Mouse (Mus musculus) gastrocnemius, postnatal 10 days (tissue): ENCODE data around the gene Keap1. TPM values are rescaled to one million over a fixed set of nuclear protein-coding genes. Genes with fewer than 3 reads are reported as not detected.
"Not testable (repeated sequence)": the region's sequence is repeated elsewhere in the genome, so short reads cannot be mapped to it uniquely, and the experiment has no call there.

Experiments used
- DNase-seq: peaks from one replicate; pipeline ENCODE4 v3.0.0; 2021; ENCODE audit warnings: mixed read lengths
- total RNA-seq, 2 experiments: library from RNA; stranded (reverse); gene quantifications; 2 replicates each; pipeline ENCODE4 v1.2.3; 2021

Keap1 gene
- total RNA-seq, 2 experiments from 2014 or later, result 59.6 to 60.9 TPM

DNA sequence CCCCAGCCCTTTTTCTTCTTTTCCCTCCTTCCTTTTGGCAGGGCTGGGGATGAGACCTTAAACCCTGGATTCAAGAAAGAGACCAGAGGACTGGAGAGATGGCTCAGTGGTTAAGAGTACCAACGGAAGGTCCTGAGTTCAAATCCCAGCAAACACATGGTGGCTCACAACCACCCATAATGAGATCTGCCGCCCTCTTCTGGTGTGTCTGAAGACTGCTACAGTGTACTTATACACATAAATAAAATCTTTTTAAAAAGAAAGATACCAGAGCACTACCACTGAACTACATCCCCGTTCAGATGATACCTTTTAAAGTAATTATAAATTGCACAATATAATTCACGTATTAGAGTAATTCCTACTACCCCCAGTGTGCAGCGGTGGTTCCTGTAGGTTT is 6.3 kb downstream of the Keap1 start:
- no peak for DNase-seq

DNA sequence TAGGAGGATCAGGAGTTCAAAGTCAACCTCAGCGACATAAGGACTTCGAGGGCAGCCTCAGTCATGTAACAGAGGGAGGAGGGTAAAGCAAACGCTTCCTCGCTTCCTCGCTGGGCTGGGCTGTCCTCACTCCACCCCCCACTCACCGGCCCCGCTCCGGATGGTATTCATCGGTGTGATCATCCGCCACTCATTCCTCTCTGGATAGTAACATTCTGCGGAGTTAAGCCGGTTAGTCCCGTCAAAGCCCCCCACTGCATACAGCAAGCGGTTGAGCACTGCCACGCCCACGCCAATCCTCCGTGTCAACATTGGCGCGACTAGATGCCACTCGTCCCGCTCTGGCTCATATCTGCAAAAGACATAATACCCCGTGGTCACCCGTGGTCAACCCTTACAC is 7.6 kb downstream of the Keap1 start:
- no peak for DNase-seq

DNA sequence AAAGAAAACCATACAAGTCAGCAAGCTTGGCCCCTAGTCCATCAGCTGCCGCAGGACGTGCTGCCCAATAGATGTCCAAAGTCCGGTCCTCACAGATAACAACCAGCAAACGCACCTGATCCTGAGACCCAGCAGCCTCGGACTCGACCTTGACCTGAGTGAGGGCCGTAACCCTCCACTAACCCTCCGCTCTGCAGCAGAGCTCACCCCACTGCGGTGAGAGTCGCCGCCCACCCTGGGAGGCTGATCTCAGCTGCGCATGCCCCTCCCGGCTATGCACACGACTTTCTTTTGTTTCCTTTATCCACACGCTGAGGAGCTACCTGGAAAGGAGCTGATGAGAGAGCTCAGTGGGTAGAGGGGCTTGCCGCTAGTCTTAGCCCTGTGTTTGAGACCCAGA is 11.8 kb downstream of the Keap1 start:
- DNase-seq, result no peak

DNA sequence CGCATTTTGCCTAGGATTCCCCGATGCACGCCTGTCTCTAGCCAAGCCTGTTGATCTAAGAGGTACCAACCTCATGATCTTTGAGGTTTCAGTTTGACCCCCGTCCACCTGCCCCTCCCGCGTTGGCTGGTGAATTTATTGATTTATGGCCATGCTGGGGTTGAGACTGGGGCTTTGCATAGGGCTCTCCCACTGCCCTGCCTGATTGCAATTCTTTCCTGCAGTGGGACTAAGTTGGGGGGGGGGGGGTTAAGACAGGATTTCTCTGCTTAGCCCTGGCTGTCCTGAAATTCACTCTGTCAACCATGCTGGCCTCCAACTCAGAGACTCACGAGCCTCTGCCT is 13.8 kb downstream of the Keap1 start:
- DNase-seq, result no peak

DNA sequence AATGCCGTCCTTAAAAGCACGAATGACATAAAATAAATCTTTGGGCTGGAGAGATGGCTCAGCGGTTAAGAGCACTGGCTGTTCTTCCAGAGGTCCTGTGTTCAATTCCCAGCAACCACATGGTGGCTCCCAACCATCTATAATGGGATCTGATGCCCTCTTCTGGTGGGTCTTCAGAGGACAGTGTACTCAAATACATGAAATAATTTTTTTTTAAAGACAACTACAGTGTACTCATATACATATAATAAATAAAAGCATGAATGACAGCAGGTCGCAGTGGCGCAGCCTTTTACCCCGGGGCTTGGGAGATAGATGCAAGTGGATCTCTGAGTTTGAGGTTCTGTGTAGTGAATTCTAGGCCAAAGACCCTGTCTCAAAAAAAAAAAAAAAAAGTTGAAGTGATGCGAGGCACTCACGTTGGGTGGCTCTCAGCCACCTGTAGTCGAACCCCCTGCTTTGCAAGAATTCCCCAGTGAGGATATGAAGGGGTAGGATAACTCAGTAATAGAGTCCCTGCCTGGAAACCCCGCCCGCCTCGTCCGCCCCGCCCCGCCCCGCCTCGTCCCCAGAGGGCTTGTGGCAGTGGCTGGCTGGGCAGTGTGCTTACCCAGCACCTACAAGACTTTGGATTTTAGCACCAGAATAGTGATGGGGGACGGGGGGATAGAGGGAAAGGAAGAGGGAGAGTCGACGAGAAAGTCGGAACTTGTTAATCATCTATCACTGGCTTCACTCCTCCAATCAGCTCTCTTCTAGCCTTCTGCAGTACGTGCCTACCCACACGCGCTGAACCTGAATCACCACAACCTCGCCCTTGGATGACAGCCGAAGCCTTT is 14.4 kb downstream of the Keap1 start:
- no peak for DNase-seq

DNA sequence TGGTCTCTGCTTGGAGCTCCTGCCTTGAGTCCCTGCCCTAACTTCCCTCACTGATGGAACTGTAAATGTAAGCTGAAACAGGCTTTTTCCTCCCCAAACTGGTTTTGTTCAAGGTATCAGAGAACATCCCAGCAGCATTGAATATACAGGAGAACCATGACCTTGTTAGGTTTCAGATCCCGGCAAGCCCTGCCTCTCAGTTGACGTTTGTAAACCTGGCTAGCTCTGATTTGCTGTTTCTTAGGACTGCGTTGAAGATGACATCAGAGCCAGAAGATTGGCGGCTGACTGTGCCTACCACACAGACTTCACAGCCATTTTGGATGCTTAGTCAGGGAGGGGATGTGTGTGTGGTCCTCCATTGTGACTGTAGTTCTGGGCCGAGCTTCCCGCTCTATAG is 15.3 kb downstream of the Keap1 start:
- no peak for DNase-seq

DNA sequence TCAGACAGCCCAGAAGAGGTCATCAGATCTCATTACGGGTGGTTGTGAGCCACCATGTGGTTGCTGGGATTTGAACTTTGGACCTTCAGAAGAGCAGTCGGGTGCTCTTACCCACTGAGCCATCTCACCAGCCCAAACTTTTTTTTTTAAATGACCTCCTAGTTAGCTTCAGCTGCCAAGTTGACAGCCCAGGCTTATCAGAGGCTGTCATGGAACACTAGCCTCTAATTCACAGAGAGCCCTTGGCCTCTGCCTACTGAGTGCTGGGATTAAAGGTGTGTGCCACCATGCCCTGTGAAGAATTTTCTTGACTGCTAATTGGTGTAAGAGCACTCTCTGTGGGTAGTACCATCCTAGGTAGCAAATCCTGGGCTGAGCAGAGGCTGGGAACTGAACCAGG is 15.7 kb downstream of the Keap1 start:
- not testable (repeated sequence) for DNase-seq

DNA sequence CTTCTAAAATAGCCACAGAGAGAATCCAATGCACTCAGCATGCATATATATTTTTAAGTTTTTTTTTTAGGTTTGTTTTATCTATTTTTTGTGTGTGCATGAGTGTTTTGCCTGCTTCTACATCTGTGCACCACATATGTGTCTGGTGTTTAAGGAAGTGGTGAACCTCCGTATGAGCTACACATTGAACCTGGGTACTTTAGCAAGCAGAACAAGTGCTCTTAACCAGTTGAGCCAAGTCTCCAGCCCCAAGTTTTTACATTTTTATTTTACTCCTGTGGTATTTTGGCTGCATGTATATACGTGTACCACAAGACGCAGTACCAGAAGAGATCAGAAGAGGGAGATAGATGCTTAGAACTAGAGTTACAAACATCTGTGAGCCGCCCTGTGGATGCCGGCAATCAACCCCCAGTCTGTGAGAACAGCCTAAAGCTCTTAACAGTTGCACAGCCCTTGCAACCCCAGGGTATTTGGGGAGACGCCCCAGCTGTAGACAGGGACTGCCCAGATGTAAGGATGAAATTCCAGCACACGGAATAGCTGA is 17.7 kb downstream of the Keap1 start:
- DNase-seq, result no peak

DNA sequence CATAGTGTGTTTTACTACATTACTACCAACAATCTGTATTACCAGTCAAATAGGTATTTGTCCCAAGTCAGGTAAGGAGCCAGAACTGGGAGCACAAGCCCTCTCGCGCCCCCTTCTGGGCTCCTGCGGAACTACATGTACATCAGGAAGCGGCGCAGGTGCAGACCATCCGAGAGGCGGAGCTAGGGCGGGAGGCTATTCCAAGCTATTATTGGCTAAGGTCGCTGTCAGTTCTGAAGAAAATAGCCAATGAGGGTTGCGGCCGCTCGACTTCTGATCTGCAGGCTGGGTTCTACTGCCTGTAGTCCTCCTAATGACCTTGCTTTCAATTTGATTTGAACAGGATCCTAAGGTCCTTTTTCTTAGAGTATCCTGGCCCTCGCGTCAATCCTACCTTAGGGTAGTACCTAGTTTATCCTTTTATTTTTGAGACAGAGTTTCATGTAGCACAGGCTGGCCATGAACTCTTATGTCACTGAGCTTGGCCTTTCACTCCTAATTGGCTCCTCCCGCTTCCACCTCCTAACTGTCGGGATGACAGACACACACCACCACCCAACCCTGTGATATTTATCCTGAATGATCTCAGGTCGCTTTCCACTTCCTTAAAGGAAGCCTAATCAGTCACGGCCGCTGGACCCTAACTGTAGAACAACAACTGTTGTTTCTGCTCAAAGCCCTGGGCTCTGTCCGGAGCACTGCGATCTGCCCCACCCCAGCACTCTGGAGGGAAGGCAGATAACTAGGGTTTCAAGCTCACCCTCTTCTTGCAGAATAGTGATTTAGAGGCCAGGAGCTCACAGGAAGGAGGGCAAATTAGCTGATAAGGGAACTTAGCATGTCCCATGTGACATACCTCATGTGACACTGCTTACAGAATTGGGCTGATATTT is 18.4 kb downstream of the Keap1 start:
- DNase-seq, result peak; percentile 82

DNA sequence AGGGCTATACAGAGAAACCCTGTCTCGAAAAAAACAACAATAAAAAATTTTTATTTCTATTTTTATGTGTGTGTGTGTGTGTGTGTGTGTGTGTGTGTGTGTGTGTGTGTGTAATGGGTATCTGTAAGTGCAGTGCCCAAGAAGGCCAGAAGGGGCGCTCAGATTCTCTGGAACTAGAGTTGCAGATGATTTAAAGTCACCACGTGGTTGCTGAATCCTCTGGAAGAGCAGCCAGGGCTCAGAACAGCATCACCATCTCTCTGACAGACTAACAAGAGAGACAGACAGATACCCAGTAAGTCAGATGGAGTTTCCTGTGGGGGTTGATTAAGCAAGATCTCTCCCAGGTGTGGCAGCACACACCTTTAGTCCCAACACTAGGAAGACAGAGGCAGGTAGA is 19.3 kb downstream of the Keap1 start:
- DNase-seq, result no peak

DNA sequence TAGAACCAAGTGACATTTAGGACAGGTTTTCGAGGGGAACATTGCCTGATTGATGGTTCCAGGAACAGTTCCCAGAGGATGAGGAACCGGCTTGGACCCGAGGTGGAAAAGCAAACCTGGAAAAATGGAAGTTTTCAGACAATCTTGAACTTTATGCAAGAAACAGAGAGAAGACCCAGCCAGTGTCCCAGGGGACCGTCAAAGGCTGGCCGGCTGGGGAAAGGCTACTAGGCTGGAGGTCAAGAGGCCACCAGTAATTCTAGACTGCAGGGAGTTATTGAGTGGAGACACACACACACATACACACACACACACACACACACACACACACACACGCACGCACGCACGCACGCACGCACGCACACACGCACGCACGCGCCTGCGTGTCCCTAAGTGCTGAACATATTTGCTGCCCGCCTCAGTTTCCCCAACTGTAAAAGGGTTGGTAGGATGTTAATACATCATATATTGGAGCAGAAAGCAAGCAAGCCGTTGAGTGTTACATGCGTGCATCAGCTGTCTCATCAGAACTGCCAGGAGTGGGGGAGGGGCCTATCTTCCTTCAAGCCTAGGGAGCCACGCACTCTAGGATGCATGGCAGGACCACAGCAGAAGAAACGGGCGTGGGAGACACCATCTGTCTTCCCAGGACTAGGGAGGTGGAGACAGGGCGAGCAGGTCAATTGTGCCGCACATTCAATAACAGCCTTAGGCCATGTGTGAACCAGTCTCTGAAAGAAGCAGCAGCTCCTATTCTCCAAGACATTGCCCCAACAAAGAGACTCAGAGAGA is 22.9 kb downstream of the Keap1 start:
- no peak for DNase-seq

DNA sequence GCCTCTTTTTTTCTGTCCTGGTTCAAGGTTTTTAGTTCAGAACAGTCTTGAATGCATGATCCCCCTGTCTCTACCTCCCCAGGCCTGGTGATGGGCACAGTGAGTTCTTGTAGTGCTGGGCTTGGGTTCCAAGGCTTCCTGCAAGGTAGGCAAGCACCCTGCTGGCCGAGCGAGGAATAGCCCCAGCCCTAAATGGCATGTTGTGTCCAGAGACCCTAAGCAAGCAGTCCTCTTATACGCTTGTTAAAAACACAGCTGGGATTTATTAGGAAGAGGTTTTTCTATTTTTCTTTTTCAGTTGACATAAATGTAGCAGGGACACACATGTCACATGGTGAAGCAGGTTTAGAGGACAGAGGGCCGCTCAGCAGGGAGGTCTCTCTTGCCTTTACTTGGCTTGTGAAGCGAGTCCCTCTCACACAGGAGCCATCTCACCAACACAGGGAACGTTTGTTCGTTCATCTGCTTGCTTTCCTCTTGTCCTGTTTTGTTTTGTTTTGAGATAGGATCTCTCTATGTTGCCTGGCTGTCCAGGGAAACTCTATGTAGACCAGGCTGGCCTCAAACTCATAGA is 25.5 kb downstream of the Keap1 start:
- no peak for DNase-seq

DNA sequence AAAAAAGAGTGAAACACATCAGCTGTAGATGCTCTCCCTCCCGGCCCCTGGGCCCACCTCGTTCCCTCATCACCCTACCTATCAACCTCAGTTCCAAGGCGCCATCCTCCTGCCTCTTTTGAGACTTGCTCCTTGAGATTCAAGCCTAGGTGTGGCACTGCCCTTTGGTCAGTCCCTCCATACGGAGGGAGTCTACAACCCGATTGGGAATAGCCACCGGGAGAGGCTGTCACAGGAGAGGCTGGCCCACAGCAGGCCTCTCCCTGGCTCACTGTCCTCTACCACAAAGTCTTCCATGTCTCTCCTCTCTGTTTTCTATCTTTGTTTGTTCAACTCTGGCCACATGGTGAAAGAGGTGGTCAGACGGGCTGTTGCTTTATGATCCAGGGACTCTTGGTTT is 27.5 kb downstream of the Keap1 start:
- DNase-seq, result no peak

DNA sequence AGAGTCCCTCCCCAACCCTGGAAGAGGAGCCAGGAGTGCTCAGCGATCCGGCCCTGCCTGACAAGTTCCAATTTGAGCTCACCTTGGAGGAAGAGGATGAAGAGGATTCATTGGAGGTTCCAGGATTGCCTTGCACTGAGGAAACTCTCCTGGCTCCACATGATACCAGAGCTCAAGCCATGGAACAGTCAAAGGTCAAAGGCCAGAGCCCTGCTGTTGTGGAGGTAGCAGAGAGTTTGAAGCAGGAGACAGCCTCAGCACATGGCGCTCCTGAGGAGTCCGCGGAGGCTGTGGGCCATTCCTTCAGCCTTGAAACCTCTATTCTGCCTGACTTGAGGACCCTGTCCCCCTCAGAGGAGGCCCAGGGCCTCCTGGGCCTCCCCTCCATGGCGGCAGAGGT is 28.3 kb downstream of the Keap1 start:
- DNase-seq, result no peak

DNA sequence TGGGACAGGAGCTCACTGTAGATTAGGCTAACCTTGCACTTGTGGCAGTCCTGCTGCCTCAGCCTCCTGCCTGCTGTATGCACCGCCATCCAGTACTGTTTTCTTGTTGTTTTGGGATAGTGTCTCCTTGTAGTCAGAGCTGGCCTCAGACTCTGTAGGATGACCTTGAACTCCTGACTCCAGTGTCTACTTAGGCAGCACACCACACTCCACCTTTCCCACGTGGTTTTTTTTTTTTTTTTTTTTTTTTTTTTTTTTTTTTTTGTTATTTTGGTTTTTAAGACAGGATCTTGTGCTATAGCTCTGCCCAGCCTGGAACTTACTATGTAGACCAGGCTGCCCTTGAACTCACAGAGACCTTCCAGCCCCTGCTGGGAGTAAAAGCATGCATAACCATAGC is 30.5 kb downstream of the Keap1 start:
- DNase-seq, result no peak

DNA sequence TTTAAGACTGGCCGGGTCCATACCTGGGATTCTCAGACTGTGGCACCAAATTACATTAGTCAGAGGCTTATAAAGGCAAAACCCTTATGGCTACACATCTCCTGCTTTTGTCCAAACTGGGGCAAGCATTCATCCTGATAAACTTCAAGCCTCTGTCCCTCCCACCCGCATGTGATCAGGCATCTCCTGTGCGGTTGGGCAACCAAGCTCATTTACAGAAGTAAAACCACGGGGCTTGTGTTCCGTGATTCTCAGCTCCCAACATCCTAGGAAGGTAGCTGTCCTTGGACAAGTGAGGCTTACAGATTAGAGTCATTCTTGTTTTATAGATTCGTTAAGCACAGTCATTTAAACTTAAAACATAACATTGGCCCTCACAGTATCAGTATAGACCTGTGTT is 32.3 kb downstream of the Keap1 start:
- no peak for DNase-seq

DNA sequence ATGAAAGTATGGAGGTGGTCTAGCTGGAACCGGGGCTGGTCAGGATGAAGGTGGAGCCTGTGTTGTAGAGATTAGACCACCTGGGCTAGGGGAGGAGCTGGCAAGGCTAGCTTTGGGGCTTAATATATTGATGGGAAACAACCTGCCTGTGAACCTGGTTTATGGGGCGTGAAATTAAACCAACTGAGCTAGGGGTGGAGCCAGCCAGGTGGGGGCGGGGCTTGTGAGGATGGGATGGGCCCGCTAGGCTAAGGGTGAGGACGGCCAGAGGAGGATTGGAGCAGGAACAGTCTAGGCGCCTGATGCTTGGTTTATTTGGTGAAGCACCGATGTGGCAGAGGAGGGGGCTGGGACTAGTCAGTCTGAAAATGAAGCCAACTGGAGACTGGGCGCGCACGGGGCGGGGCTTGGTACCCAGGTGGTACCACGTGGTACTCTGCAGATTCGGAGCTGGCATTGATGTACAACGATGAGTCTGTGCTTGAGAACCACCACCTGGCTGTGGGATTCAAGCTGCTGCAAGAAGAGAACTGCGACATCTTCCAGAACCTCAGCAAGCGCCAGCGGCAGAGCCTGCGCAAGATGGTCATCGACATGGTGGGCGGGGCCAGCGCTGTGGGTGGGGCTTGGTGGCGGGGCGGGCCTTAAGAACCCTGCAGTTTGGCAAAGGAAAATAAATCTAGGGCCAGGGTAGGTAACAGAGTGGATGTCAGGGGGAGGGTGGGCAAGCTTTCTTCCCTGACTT is 34.5 kb downstream of the Keap1 start:
- no peak for DNase-seq

DNA sequence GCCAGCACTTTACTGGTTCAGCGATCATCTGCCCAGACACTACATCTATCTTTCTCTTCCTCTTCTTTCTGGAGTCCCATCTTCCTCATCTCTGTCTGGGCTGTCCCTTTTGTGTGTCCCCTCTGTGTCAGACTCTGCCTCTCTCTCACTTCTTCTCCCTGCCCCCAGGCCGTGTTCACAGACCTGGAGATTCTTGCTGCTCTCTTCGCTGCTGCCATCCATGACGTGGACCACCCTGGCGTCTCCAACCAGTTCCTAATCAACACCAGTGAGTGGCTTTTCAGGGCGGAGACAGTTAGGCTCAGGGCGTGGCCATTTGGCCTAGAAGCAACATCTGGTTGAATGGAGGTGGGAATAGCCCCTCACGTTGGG is 35.0 kb downstream of the Keap1 start:
- DNase-seq, result no peak

DNA sequence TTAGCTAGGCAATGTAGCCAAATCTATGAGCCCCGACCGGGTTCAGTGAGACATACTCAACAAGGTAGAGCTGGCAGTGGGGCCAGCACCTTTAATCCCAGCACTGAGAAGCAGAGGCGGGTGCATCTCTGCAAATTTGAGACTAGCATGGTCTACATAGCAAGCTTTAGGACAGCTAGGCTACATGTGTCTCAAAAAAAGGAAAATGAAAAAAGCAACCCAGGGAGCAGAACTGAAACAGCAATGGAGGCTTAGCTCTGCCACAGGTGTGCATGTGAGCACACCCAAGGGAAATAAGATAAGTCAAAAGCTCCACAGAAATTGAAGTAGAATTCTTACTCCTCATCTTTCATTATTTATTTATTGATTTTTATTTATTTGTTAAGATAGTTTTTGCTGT is 40.2 kb downstream of the Keap1 start:
- no peak for DNase-seq

DNA sequence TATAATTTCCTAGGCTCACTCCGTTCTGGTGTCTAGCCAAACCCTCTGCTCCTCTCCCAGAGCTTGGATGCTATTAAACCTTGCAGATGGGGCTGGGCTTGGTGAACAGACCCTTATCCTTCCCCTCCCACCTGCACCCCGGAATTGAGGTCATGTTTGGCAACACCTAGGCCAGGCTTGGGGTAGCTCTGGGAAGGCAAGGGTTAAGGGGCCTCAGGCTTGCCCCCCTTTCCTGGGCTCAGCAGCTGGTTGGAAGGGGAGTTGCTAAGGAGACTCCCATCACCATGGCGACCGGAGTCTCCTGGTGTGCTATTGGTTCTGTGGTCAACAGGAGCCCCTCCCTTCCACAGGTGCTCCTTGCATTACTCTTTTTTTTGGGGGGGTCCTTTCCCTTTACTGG is 41.2 kb downstream of the Keap1 start:
- DNase-seq, result no peak
